Mouse (Mus musculus) fat pad, adult 2 months (tissue): ENCODE measurements at regions not wholly inside any gene's neighbourhood (a gene's known extent, or its start where the extent isn't known, plus 50 kb on each side); places are given as distances from the start of the nearest gene placed in this dataset.
"Not testable (repeated sequence)": the region's sequence is repeated elsewhere in the genome, so short reads cannot be mapped to it uniquely, and the experiment has no call there.

Experiments
- DNase-seq: peaks from one replicate; pipeline ENCODE4 v3.0.0-alpha.2; 2011; ENCODE audit warnings: low read depth, low spot score; ENCODE audit errors: extremely low read depth

DNA sequence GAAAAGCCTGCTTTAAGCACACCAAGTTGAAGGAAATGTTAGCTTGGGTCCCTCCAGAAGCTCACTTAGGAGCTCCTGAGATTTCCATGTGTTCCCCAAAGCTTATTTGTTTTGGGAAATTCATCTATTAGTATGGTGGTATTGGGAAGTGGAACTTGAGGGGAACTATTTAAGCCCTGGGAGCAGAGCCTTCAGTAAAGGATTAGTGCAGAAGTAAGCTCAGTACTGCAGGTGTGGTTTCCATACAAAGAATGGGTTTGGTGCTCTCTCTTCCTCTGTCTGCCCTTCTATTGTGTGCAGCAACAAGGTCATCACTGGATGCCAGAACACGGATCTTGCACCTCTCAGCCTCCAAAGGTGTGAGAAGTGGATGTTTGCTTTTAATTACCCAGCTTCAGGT is 57.2 kb downstream of the Foxa2 start:
- no peak for DNase-seq

DNA sequence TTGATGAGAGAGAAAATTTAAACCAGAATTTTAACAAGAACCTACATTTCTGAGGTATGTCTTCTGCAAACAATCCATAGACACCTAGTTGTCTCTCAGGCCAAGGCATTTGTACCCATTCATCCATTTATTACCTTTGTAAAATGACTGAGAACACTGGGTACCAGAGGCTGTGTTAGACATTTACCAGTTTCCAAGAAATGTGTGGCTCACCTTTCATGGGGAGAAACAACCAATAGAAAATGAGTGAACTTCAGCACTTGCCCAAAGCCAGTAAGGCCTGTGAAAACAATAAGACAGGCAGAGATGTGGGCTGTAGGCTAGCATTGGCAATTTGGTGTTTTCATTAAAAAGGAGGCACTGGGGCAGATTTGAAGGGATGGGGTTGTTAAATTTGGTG is 58.2 kb downstream of the Foxa2 start:
- no peak for DNase-seq

DNA sequence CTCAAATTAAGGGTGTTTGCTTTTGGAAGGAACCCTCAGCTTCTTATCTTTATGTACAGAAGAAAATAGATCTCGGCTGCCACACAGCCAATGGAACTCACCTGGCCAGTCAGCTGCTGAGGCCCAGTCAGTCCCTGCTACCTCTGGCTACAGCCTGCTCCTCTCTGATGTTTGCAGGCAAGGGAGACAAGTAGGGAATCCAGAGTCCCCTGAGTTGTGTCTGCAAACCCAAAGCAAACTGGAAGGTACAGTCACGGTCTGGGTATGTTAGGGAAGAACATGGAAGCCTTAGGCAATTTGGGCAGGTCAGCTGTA is 61.6 kb downstream of the Foxa2 start:
- no peak for DNase-seq

DNA sequence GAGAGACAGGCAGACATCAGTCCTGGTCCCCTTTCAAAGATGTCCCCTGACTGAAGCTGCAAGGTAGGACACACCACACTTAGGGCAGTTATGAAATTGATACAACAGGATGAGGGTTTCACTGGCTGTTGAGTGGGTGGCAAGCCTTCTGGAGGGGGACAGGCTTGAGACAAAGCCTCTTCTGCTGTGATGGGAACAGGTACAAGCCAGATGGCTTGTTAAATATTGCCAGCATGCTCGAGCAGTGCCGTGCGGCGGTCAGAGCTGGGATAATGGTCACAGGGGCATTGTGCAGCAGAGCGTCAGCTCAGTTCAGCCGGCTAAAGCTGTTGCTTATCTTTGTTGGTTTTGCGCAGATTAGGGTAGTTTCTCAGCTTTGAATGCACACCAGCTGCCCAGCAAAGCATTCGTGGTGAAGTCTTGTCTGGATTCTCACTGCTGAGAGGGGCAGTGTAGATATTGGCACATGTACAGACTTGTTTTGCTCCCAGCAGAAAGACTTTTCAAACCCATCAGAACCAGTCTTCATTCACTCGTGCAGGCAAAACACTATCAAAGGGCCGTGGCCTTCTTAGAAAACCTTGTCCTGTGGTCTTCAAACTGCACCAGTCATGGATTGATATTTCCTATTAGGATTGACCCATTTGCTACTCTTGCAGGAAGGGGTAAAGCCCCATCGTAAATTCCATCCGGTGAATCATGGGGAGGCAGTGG is 62.1 kb downstream of the Foxa2 start:
- DNase-seq: no peak

DNA sequence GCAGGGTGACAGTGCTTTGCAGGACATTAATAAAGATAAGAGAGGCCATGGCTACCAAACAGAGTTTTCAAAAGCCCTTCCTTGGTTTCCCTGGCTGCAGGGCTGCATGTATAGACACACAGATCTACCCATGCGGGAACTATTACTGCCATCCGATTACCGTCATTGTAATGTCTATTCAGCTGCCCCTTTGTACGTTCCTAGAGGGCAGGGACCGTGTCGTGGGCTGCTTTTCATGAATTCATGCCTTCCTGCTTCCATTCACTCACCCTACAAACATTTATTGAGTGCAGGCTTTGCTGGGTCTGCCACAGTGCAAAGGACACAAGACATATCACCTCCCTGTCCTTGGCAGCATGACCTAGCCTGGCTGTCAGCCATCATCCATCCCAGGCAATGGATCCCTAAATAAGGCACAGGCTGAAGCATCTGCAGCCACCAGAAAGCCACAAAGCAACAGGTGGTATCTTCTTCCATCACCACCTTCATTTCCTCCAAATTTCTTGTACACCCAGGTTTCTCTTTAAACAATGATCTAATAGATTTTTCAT is 65.8 kb downstream of the Foxa2 start:
- DNase-seq: no peak

DNA sequence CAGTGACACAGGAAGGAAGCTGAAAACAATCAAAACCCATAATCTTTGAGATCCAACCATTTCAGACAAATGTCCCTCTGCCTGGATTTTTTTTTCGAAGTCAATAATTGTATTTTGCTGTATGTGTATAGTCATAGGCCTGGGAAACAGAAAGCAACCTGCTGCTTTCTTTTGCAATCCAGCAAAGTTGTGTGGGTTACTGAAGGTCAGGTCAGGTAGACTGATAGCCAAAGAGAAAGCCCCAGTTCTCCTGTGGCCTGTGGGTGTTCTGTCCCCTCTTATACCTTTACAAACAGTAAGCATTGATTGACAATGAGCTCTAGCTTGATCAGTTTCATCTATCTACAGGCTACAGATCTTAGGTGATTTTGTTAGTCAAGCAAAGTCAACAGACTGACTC is 66.4 kb downstream of the Foxa2 start:
- no peak for DNase-seq

DNA sequence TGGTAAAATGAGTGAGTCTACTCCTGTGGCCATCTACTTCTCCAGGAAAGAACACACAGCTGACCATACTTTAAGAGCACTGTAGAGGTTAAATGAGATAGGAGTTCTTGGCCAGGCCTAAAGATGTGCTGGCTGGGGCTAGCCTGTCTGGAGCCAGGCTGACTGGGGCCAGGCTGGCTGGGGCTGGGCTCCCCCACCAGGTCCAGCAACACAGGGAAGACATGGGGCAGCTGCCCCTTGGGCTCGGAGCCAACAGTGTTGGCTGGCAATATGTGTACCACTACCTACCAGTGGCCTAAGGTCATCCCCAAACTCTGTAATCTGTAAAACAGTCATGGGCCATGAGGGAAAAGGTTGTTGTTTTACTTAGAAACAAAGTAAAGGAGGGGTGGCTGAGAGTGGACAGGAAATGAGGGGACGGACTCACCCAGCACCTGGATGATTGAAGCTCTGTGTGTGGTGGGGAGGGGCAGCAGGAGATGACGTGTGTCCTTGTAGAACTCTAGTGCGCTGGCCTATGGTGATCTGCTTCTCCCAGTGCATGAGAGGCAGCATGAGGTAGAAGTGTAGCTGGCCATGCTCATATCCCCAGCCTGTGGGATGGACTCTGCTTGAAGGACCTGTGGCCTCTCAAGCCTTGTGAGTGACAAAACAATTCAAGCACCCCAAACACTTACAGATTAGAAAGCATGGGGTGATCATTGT is 67.0 kb downstream of the Foxa2 start:
- no peak for DNase-seq

DNA sequence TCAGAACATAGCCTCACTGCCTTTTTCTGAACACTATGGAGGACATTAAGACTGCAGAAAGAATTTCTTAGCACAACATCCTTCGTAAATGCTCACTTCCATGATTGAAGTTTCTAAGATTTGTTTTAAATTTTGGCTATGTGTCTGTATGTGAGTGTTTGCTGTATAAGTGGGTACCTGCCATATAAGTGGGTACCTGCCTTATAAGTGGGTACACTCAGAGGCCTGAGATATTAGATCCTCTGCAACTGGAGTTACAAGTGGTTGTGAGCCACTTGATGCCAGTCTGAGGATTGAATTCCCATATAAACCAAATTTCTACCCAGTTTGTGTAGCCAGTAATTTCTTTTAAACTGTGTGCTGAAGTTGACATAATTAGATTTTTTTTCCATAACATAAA is 67.8 kb downstream of the Foxa2 start:
- no peak for DNase-seq

DNA sequence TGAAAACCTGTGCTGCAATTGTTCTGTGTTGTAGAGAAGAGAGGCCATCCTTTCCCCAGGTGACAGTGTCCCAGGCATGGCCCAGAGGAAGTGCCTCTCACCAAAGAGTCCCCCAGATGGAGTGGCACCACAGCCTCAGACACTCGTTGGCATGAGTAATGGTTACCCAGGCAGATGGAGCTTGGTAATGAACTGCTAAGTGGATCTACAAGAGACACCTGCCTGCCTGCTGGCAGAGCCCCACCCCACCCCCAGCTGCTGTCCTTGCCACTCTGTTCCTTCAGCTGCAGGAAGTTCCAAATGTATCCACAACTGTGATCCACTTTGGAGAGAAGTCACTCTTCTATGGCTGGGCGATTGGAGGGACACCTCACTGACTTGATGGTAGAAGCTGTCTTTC is 72.0 kb downstream of the Foxa2 start:
- no peak for DNase-seq

DNA sequence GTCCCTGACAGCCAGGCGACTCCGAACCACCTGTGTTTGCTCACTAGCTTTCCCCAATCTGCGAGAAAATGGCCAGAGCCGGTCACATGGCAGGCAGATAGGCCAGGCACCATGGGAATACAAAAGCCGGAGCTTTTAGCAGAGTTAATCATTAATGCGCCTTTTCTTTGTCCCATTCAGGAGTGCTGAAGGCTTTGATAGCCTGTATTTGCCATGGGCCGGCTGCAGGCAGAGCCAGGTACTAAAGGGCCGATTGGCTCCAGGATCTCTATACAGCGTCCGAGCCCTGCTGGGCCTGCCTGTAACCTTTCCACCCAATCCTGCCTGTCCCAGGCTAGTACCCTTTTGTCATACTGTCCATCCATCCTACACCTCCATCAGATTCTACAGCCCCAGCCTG is 78.1 kb downstream of the Foxa2 start:
- no peak for DNase-seq

DNA sequence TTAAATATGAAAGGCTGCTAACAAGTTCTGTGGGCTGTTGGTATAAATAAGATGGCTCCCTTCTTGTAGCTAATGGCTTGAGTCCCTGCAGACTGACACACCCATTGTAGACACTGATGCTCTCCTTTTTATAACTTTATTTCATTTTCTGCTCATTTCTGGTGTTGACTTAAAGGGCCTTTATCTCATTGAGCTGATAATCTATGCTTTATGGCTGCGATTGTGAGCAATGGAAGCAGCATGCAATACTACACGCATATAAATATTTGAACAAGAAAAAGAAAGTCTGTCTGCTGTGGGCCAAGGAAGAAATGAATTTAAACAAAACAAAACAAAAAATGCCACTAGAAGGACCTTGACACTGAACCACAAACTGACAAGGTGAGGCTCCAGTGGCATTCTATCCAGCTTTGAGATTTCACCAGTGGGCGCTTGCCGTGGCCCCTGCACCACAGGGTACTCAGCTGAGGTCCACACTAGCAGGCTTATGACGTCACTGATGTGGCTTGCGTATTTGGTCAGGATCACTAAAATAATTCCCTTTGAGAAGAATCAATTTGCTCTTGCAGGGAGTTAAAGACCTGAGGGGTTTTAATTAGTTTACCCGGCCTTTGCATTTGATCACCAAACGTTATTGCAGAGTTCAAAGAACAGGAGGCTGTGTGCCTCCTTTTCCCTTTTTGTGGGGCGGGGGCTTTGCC is 78.8 kb downstream of the Foxa2 start:
- DNase-seq: no peak

DNA sequence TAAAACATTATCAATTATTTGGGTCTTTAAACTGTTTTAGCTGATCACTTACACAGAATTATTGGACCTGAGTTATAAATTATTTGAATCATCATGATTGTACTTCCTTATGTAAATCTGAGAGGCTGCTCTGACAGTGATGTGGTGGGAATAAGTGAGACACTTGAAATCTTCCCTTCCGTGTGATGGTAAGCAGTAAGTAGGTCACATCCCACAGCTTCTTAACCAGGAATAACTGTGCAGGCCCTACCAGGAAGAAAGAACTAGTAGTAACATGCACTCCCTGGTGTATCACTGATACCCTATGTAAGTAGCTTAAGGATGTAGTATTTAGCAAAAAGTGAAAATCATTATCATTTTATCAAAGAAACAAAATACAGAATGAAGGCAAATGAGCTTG is 83.5 kb downstream of the Foxa2 start:
- DNase-seq: not testable (repeated sequence)

DNA sequence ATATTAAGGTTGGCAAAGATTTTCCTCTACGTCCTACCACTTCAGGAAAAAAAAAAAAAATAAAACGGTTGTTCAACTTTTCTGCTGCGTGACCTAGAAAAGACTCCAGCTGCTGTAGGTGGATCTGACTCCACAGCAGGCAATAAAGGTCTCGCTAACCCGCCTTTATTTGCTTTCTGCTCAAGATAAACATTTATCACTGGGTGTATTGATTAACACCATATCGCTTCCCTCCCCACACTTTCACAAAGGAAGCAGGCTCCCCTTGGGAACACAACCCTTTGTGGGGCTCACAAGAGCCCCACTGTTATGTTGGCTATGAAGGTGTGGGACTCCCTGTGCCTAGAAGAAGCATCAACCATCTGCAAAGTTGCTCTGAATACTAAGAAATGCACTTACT is 85.1 kb downstream of the Foxa2 start:
- DNase-seq: no peak

DNA sequence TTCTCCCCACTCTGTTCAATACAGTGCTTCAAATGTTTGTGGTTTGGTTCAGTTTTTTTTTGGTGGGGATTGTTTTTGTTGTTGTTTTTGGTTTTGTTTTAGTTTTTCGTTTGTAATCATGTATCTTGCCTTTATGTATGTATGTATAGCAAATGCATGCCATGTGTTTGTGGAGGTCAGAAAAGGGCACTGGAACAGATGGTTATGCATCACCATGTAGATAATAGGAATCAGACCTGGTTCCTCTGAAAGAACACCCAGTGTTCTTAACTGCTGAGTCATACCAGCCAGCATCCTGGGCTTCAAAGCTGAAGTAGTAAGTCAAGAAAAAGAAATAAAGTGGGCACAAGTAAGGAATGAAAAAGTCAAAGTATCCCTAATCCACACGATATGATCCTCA is 92.6 kb downstream of the Foxa2 start:
- no peak for DNase-seq

DNA sequence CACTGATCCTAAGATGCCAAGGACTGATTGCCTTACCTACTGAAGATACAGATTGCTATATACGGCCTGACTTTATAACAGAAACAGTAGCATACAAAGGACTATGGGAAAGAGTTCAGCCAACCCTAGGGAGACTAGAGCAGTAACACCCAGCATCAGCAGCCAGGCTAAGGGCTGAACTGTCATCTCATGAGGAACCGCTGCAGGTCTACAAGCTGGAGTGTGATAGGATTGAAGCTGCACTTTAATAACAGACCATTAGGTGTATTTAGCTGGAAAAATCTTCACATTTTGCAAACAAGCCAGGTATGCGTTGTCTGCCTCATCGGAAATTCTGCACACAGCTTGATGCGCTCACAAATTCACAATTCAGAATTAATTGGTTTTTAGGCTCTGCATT is 95.5 kb downstream of the Foxa2 start:
- no peak for DNase-seq

DNA sequence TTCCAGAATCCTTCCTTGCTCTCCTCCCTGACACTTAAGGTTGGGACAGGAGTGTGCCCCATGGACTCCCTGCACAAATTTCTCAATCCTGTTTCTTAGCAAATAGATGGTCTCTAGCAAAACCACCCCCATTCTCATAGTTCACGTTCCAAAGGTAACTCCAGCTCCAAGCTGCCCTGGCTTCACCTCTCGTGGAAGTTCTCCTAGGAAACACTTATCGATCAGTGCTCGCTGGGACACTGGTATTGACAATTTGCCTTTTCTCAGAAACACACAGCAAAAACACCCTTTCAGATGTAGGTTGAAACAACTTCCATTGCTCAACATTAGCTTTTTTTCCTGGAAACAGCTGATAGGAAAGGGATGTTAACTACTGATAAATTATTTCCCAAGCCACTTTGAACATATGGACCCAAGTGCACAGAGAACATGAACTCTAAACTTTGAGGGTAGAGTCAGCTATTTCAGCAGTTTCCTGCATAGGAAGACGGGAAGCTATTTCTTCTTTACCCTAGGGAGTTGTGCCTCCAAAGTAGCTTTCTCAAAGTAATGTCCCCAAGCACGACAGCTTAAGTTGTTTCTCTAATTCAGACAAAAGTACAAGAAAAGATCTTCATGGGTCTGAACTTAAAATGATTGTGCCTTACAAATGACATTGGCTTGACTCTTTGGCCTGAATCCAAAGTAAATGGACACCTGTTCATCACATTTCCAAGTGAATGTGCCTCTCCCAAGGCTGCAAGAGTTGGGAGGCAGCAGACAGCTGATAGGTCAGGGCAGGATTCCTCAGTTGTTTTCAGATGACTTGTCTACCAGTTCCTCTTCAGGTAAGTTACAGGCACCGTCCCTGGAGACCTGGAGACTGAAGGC is 102.4 kb downstream of the Foxa2 start:
- DNase-seq: no peak

DNA sequence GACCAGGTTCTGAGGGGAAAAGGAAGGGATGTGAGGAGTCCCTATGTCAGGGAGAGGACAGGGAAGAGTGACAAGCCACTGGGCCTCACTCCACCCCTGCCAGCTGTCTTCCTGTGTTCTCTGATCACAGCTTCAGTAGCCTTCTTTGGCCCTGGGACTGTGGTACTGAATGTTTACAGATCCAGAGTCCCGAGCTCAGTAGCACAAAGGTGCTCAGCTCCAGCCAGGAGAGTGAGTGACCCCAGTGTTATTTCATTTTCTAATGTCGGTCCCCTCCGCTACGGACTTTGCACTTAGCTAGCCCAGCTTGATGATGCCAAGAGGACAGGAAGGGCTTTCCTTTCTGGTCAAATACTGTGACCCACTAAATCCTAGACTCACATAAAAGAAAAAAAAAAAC is 104.2 kb downstream of the Foxa2 start:
- no peak for DNase-seq

DNA sequence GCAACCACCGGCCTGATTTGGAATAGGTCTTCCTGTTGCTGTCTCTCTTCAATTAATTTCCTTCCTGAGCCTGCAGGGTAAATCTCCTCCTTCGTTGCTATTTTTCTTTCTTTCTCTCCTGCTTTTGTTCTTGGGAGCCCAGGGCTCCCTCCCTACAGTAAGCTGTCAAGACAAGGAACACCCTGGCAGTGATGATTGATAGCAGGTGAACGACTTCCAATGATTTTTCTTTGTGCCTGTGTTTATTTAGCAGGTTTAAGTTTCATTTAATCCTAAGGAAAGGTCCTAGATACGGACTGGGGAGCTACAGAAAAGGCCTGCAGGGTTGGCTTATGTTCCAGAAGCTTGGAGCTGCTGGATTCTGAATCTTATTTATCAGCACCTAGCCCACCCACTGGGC is 105.5 kb downstream of the Foxa2 start:
- DNase-seq: no peak

DNA sequence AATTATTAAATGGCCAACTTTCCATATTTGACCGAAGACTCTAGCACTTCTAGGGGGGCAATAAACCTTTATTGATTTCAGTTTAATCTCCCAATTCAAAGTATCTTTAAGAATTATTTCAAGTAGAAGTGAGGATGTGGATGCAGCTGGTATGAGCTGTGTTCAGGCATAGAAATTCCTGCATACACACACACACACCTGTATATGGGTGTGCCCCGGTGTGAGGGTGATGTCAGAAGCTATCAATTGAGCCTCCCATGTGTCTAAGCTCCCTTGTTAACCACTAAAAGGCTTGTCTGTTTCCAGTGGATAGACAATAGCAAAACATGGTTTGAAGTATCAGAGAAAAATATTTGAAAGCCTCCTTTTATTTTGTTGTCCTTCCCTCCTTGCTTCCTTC is 114.3 kb downstream of the Foxa2 start:
- DNase-seq: no peak

DNA sequence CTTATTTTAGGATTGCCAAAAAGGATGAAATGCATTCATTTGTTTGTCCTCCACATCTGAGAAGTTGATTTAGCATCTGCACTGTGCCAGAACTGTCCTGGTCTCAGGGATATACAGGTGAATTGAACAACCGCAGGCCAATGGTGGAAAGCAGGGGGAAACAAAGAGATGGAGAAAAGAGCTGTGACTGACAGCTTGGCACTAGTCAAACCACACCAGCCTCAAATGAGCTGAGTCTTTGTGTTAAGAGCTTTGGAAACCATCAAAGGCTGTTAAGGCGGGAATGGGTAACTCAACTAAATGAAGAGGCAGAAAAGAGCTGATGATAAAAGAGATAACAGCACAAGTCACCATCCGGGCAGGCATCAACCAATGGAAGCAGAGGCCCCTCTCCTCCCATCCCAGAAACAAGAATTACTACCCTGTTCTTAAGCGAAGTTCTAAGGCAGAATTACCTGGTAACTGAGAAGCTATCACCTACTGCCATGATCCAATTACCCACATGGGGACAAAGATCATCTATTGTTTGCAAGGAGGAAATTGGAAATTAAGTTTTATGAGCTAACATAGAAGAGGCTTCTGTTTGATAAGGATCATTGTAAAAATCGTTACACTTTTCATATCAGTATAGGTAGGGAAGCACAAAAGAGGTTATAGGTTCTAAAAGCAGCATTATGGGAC is 117.6 kb downstream of the Foxa2 start:
- no peak for DNase-seq
